Mouse (Mus musculus): Measurements from ENCODE around the gene Gm14525. TPM values are rescaled to one million over a fixed set of nuclear protein-coding genes. Genes with fewer than 3 reads are reported as not detected.
"Not testable (repeated sequence)": the region's sequence is repeated elsewhere in the genome, so short reads cannot be mapped to it uniquely, and the experiment has no call there.

Gm14525 gene
- not detected for total RNA-seq (2021)
- not detected in 2 replicates for polyA plus RNA-seq (2012; rRNA removed)
- long read RNA-seq: 0 reads

DNA sequence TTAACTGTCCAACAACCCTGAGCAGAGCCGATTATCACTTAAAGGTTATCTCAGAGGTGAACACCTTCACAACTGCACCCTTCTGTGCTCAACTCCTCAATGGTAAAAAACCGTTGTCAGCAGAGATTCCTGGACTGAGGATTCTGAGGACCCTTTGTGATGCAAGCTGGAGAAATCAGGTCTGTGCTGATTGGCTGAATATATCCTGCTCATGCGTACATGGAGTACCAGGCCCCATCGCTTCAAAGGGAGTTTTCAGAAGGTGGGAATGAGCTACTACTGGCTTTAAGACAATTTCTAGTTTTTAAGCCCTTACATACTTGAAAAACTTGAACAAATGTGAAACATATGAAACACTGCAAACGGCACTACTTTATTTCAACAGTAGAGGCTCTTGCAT is at the start of gene Gm14525:
Gene Gm14525, minus strand, starts transcription at position 101 of the 400 bp plus-strand sequence.
- WGBS: 80% methylated on average over 4 of the region's 5 CpGs
- intact Hi-C loops (cut with DNase I): not testable (repeated sequence)

More for the DNA sequence above, at the start of gene Gm14525:
- H3K9ac ChIP-seq (ENCODE audit: low read depth, low read length); H3K79me2 ChIP-seq (replicated peaks; ENCODE audit: control insufficient read depth, insufficient read depth, low read length); H3K4me1 ChIP-seq (ENCODE audit: control insufficient read depth, insufficient read depth, low read length); H3K27me3 ChIP-seq (ENCODE audit: control insufficient read depth, insufficient read depth, low read length); DNase-seq; H3K36me3 ChIP-seq (ENCODE audit: control insufficient read depth, insufficient read depth, low read length); H3K4me3 ChIP-seq; H3K27ac ChIP-seq: not testable (repeated sequence)

Other genes with a start within 250 kb of the Gm14525 start
- gene Slx, start 157.1 kb downstream of the Gm14525 start, total RNA-seq (2021): not detected
- gene Slx, start 157.1 kb downstream of the Gm14525 start, polyA plus RNA-seq (2012; rRNA removed): not detected in 2 replicates
- not detected for gene Gm6121, start 233.1 kb upstream of the Gm14525 start, total RNA-seq (2021)
- not detected in 2 replicates for gene Gm6121, start 233.1 kb upstream of the Gm14525 start, polyA plus RNA-seq (2012; rRNA removed)

Data from heart, adult 2 months (tissue).